Mouse (Mus musculus): ENCODE measurements at regions not wholly inside any gene's neighbourhood (a gene's known extent, or its start where the extent isn't known, plus 50 kb on each side); places are given as distances from the start of the nearest gene placed in this dataset.

DNA sequence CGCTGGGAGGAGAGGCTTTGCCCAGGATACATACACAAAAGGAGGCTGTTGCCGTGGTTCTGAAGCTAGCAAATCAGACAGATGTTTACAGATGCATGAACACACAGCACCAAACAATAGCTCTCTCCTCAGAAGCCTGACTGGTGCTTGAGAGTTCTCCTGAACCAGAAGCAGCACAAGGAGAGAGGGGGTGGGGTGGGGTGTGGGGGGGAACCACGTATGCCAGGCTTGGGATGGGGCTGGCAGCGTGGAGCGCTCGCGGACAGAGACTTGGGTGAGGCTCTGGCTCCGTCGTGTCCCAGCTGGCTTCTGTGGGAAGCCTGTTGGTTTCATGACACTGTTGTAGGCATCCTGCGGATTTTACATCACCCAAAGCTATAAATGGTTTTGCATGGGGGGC is 55.1 kb upstream of the Acbd6 start:
- Histone ChIP-seq H3K4me1 (ENCODE audit: control insufficient read depth, insufficient read depth) (peaks cover 18% of the 10 kb centered on the region), H3K36me3 (replicated peaks; ENCODE audit: control insufficient read depth, insufficient read depth, low read length) (no peaks in the 10 kb centered on the region), H3K9me3 (replicated peaks; ENCODE audit: control insufficient read depth, low read length) (no peaks in the 10 kb centered on the region), H3K27me3 (ENCODE audit: control insufficient read depth, insufficient read depth, low read length) (no peaks in the 10 kb centered on the region), H3K9ac (replicated peaks; ENCODE audit: low read depth, low read length) (no peak overlapping the region), H3K4me2 (ENCODE audit: low read depth, low read length) (no peak overlapping the region), H3K27ac (ENCODE audit: low read depth) (no peak overlapping the region), H3K4me3 (ENCODE audit: low read depth, low read length) (no peak overlapping the region)
- no peak for DNase-seq (ENCODE audit: low spot score)
- TF ChIP-seq EP300 (IDR thresholded peaks at IDR 0.05; ENCODE audit: low read depth) (no peak), CTCF (IDR thresholded peaks at IDR 0.05; ENCODE audit: low read depth) (no peak)
- no peak for ATAC-seq (ENCODE audit: insufficient read depth, low read depth)
- 80% methylated on average over 10 of the region's 10 CpGs for WGBS

DNA sequence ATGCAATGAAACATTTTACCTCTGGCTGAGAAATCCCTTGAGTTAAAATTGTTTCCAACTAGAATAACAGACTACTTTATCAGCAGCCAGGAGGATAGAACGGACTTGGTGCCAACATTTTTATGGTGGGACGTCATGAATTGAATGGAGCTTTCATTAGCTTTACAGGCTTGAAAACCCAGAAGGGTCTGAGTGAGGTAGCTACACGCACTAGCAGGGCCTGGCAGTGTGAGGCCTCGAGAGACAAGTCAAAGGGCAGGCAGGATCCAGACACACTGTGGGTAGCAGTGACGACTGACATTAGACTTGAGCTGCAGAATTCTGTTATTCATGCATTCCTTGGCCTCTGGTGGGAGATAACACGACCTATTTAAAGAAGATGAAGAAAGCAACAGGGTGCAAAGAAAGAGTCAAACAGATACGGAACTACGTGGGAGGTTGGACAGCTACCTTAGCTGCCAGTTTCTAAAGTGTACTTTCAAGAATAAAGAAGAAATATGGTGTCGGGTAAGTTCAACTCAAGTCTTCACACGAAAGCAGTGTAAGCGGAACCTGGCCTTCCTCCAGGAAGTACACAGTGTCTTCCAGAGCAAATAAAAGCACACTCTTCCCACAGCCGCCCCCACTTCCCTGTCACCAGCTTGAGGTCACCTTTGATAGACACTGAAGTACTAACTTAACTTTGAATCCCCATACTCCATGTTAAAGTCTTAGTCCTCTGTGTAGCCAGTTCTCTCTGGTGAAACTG is 53.2 kb upstream of the Acbd6 start:
- WGBS = 9% methylated on average over 12 of the region's 12 CpGs
- ATAC-seq (ENCODE audit: insufficient read depth, low read depth) (peak; percentile 93), DNase-seq (ENCODE audit: low spot score) (peak; percentile 93)
- peaks cover 18% of the 10 kb centered on the region for H3K4me1 ChIP-seq (ENCODE audit: control insufficient read depth, insufficient read depth)
- H3K9me3 ChIP-seq (replicated peaks; ENCODE audit: control insufficient read depth, low read length) = no peaks in the 10 kb centered on the region
- H3K27ac ChIP-seq (ENCODE audit: low read depth) = peak overlapping the region; percentile 94
- no peaks in the 10 kb centered on the region for H3K36me3 ChIP-seq (replicated peaks; ENCODE audit: control insufficient read depth, insufficient read depth, low read length)
- no peaks in the 10 kb centered on the region for H3K27me3 ChIP-seq (ENCODE audit: control insufficient read depth, insufficient read depth, low read length)
- no peak overlapping the region for H3K4me3 ChIP-seq (ENCODE audit: low read depth, low read length)
- H3K9ac ChIP-seq (replicated peaks; ENCODE audit: low read depth, low read length) = no peak overlapping the region
- TF ChIP-seq CTCF (IDR thresholded peaks at IDR 0.05; ENCODE audit: low read depth) (no peak), EP300 (IDR thresholded peaks at IDR 0.05; ENCODE audit: low read depth) (peak; percentile 74)
- H3K4me2 ChIP-seq (ENCODE audit: low read depth, low read length) = peak overlapping the region; percentile 1; the same call in 1 of the 2 replicates

DNA sequence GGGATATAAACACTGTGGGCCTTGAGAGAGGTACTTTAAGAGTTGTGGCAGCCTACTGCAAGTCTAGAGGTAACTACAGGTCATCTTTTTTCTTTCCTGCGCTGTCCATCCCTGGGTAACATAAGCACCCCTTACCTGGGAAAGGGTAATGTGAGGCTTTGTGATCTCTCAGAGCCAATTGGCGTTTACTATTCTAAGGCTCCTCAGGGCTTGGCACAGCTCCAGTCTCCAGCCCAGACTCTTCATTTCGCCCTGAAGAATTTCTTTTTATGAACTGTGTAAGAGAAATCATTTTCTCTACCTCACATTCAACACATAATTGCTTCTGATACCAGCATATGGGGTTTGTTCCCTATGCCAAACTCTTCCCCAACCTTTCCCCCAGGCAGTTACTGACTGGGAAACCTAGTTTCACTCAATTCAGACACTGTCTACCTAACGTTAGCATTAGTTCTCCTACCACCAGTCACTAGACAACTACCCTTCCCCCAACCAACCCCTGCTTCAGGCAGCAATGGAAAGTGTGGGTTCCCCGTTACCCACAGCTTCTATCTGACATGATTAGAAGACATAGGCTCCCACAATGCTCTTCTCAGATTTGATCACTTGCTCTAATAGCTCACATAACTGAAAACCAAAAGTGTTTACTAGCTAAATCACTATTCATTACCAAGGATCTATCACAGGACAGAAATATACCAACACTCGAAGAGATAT is 52.4 kb upstream of the Acbd6 start:
- H3K4me2 ChIP-seq (ENCODE audit: low read depth, low read length) = no peak overlapping the region
- WGBS = 47% methylated on average over 6 of the region's 6 CpGs
- DNase-seq (ENCODE audit: low spot score) = no peak

More for the DNA sequence above, 52.4 kb upstream of the Acbd6 start:
- H3K4me3 ChIP-seq (ENCODE audit: low read depth, low read length) = no peak overlapping the region
- no peaks in the 10 kb centered on the region for H3K9me3 ChIP-seq (replicated peaks; ENCODE audit: control insufficient read depth, low read length)
- peak overlapping the region; percentile 94 for H3K27ac ChIP-seq (ENCODE audit: low read depth)
- ATAC-seq (ENCODE audit: insufficient read depth, low read depth) = peak; percentile 7; the same call in 1 of the 2 replicates
- no peaks in the 10 kb centered on the region for H3K27me3 ChIP-seq (ENCODE audit: control insufficient read depth, insufficient read depth, low read length)
- no peaks in the 10 kb centered on the region for H3K36me3 ChIP-seq (replicated peaks; ENCODE audit: control insufficient read depth, insufficient read depth, low read length)
- no peak for TF ChIP-seq CTCF (IDR thresholded peaks at IDR 0.05; ENCODE audit: low read depth)
- no peak for TF ChIP-seq EP300 (IDR thresholded peaks at IDR 0.05; ENCODE audit: low read depth)
- H3K4me1 ChIP-seq (ENCODE audit: control insufficient read depth, insufficient read depth) = peaks cover 18% of the 10 kb centered on the region
- H3K9ac ChIP-seq (replicated peaks; ENCODE audit: low read depth, low read length) = no peak overlapping the region
